Mouse (Mus musculus): ENCODE measurements at regions not wholly inside any gene's neighbourhood (a gene's known extent, or its start where the extent isn't known, plus 50 kb on each side); places are given as distances from the start of the nearest gene placed in this dataset.

GRCm38 (mm10) chr7:74877466-74877865 lies 322.9 kb upstream of the Slco3a1 start:
- DNase-seq: no peak

- DNase-seq: no peak
Measured at GRCm38 (mm10) chr7:74876667-74877066, 322.1 kb upstream of the Slco3a1 start.

GRCm38 (mm10) chr7:74870250-74870649 lies 315.7 kb upstream of the Slco3a1 start:
- DNase-seq: no peak

GRCm38 (mm10) chr7:74862727-74863126 lies 308.1 kb upstream of the Slco3a1 start:
- peak; percentile 18 to 34 for DNase-seq

- no peak for DNase-seq
Measured at GRCm38 (mm10) chr7:74844306-74844929, 289.8 kb upstream of the Slco3a1 start.

GRCm38 (mm10) chr7:74823286-74823685 lies 268.7 kb upstream of the Slco3a1 start:
- DNase-seq: no peak

GRCm38 (mm10) chr7:74793241-74793640 lies 238.7 kb upstream of the Slco3a1 start:
- DNase-seq: no peak

- DNase-seq: no peak
Measured at GRCm38 (mm10) chr7:74788696-74789095, 234.1 kb upstream of the Slco3a1 start.

- no peak for DNase-seq
Measured at GRCm38 (mm10) chr7:74771435-74772406, 217.1 kb upstream of the Slco3a1 start.

- DNase-seq: peak in 1 of 2 experiments; percentile 10
Measured at GRCm38 (mm10) chr7:74766550-74766949, 212.0 kb upstream of the Slco3a1 start.

GRCm38 (mm10) chr7:74757469-74757868 lies 202.9 kb upstream of the Slco3a1 start:
- DNase-seq: peak; percentile 32 to 33

GRCm38 (mm10) chr7:74747704-74748103 lies 193.1 kb upstream of the Slco3a1 start:
- no peak for DNase-seq

GRCm38 (mm10) chr7:74734941-74735340 lies 180.4 kb upstream of the Slco3a1 start:
- DNase-seq: no peak

- DNase-seq: no peak
Measured at GRCm38 (mm10) chr7:74726324-74726991, 171.9 kb upstream of the Slco3a1 start.

- no peak for DNase-seq
Measured at GRCm38 (mm10) chr7:74719321-74719720, 164.7 kb upstream of the Slco3a1 start.

- DNase-seq: no peak
Measured at GRCm38 (mm10) chr7:74709993-74710581, 155.5 kb upstream of the Slco3a1 start.

- DNase-seq: peak in 1 of 2 experiments; percentile 6
Measured at GRCm38 (mm10) chr7:74709006-74709405, 154.4 kb upstream of the Slco3a1 start.

- DNase-seq: no peak
Measured at GRCm38 (mm10) chr7:74703533-74703932, 149.0 kb upstream of the Slco3a1 start.

GRCm38 (mm10) chr7:74697794-74698354 lies 143.3 kb upstream of the Slco3a1 start:
- DNase-seq: no peak

GRCm38 (mm10) chr7:74696286-74696685 lies 141.7 kb upstream of the Slco3a1 start:
- DNase-seq: no peak

- no peak for DNase-seq
Measured at GRCm38 (mm10) chr7:74693049-74693448, 138.5 kb upstream of the Slco3a1 start.

- DNase-seq: no peak
Measured at GRCm38 (mm10) chr7:74690706-74691105, 136.1 kb upstream of the Slco3a1 start.

Measured in cerebellum, postnatal 10 days (tissue).